Mouse (Mus musculus): Measurements from ENCODE around the gene Etfbkmt. TPM values are rescaled to one million over a fixed set of nuclear protein-coding genes. Genes with fewer than 3 reads are reported as not detected.
"Not testable (repeated sequence)": the region's sequence is repeated elsewhere in the genome, so short reads cannot be mapped to it uniquely, and the experiment has no call there.

The Etfbkmt gene
- total RNA-seq, 1 experiment: 6.8 TPM

DNA sequence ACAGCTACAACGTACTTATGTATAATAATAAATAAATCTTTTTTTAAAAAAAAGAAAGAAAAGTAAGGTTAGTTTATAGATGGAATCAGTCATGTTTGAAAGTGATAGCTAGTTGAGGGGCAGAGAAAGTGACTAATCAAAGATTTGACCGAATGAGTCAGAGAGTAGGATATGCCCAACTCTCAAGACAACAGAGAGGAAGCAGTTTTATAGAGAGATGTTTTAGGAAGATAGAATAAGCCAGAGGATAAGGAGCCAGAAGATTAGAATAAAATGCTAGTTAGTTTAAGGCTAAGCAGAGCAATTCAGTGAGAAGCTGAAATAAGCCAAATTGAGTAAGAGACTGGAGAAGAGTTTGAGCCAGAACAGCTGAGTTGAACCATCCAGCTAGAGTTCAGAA, 12.5 kb downstream of the Etfbkmt start:
- DNase-seq (ENCODE audit: low read depth, low spot score): no peak
- peaks cover 2% of the 10 kb centered on the region; the same call in 1 of the 2 replicates for H3K36me3 ChIP-seq (ENCODE audit: control insufficient read depth, insufficient read depth, low read length, poor library complexity, severe bottlenecking)
- no peak for TF ChIP-seq ZNF384 (IDR thresholded peaks at IDR 0.05; ENCODE audit: low read depth, low read length)
- TF ChIP-seq HCFC1 (IDR thresholded peaks at IDR 0.05; ENCODE audit: borderline replicate concordance, insufficient read depth, low read length): no peak
- no peak for TF ChIP-seq CHD2 (IDR thresholded peaks at IDR 0.05; ENCODE audit: low read depth, low read length)
- no peak for TF ChIP-seq MAFK (IDR thresholded peaks at IDR 0.05; ENCODE audit: insufficient read depth, low read depth, low read length)
- TF ChIP-seq ZC3H11A (IDR thresholded peaks at IDR 0.05; ENCODE audit: borderline replicate concordance, low read depth, low read length): no peak
- no peak overlapping the region for H3K4me3 ChIP-seq (ENCODE audit: insufficient read depth in 1 of 2, low read depth in 1 of 2, low read length in 2 of 2, poor library complexity in 1 of 2, severe bottlenecking in 1 of 2)
- peaks cover 0 to 9% of the 10 kb centered on the region in 2 experiments; a peak in 1 of 4 replicates for H3K4me1 ChIP-seq (ENCODE audit: control insufficient read depth in 2 of 2, insufficient read depth in 2 of 2, low read length in 2 of 2, poor library complexity in 1 of 2)
- H3K27ac ChIP-seq (ENCODE audit: insufficient read depth, low read depth, low read length, poor library complexity, severe bottlenecking): no peak overlapping the region
- in situ Hi-C loops (cut with MboI; ENCODE audit: low sequenced_read_pairs in 2 of 2, unreplicated experiment in 2 of 2): no loop called here
- H3K9me3 ChIP-seq (ENCODE audit: control insufficient read depth, insufficient read depth, low read depth, low read length): no peaks in the 10 kb centered on the region
- no peak overlapping the region for H3K9ac ChIP-seq (ENCODE audit: insufficient read depth, low read depth, low read length, poor library complexity, severe bottlenecking)

GRCm38 (mm10) chr6:149153473-149154115, 13.9 kb downstream of the Etfbkmt start:
- no peak overlapping the region for H3K9ac ChIP-seq (ENCODE audit: insufficient read depth, low read depth, low read length, poor library complexity, severe bottlenecking)
- DNase-seq (ENCODE audit: low read depth, low spot score): no peak
- H3K27ac ChIP-seq (ENCODE audit: insufficient read depth, low read depth, low read length, poor library complexity, severe bottlenecking): no peak overlapping the region
- H3K4me1 ChIP-seq (ENCODE audit: control insufficient read depth in 2 of 2, insufficient read depth in 2 of 2, low read length in 2 of 2, poor library complexity in 1 of 2): peaks cover 0 to 9% of the 10 kb centered on the region in 2 experiments; a peak in 1 of 4 replicates
- TF ChIP-seq MAFK (IDR thresholded peaks at IDR 0.05; ENCODE audit: insufficient read depth, low read depth, low read length) (no peak), CHD2 (IDR thresholded peaks at IDR 0.05; ENCODE audit: low read depth, low read length) (no peak), ZC3H11A (IDR thresholded peaks at IDR 0.05; ENCODE audit: borderline replicate concordance, low read depth, low read length) (no peak), HCFC1 (IDR thresholded peaks at IDR 0.05; ENCODE audit: borderline replicate concordance, insufficient read depth, low read length) (no peak), ZNF384 (IDR thresholded peaks at IDR 0.05; ENCODE audit: low read depth, low read length) (no peak)
- in situ Hi-C loops (cut with MboI; ENCODE audit: low sequenced_read_pairs in 2 of 2, unreplicated experiment in 2 of 2): no loop called here
- H3K9me3 ChIP-seq (ENCODE audit: control insufficient read depth, insufficient read depth, low read depth, low read length): no peaks in the 10 kb centered on the region
- no peak overlapping the region for H3K4me3 ChIP-seq (ENCODE audit: insufficient read depth in 1 of 2, low read depth in 1 of 2, low read length in 2 of 2, poor library complexity in 1 of 2, severe bottlenecking in 1 of 2)
- H3K36me3 ChIP-seq (ENCODE audit: control insufficient read depth, insufficient read depth, low read length, poor library complexity, severe bottlenecking): peaks cover 2% of the 10 kb centered on the region; the same call in 1 of the 2 replicates

DNA sequence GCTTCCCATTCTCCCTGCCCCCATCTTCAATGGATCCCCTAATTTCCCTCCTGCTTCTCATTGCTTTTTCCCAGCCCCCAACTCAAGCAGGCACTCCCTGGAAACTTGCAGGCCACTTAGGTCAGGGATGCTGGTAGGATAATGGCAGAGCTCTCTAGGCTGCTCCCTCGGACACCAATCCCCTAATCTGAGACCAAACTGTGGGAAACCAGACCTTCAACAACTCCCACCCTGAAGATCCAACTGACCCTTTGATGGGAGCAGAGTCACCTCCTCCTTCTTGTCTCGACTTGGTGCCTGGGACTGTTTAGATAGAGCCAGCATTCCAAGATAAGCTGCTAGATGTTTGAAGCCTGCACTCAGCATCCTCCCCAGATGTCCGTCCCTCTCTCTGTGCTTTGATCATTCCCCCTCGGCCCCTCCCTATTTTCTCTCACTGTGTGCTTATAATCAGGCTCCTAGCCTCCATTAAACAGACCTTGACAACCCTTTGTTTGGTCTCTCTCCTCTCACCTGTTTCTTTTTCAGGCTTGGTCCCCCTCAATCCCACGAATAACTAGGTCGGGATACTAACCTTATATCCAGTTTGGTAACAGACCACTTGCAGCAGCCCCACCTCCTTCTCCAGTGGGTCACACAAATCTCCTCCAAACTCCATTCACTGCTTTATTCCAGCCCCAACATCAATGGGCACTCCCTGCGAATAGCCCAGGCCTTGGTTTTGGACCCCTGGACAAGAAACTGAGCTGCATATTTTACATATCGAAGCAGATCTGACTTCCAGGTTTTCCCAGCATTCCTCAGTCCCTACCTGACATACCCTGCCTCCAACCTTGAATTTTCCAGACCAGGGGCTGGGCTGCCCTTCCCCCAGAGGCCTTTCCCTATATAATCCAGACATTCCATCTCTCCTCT, 14.7 kb downstream of the Etfbkmt start:
- Histone ChIP-seq H3K4me1 (ENCODE audit: control insufficient read depth in 2 of 2, insufficient read depth in 2 of 2, low read length in 2 of 2, poor library complexity in 1 of 2) (peaks cover 0 to 9% of the 10 kb centered on the region in 2 experiments; a peak in 1 of 4 replicates), H3K36me3 (ENCODE audit: control insufficient read depth, insufficient read depth, low read length, poor library complexity, severe bottlenecking) (peaks cover 2% of the 10 kb centered on the region; the same call in 1 of the 2 replicates), H3K9me3 (ENCODE audit: control insufficient read depth, insufficient read depth, low read depth, low read length) (no peaks in the 10 kb centered on the region), H3K4me3 (ENCODE audit: insufficient read depth in 1 of 2, low read depth in 1 of 2, low read length in 2 of 2, poor library complexity in 1 of 2, severe bottlenecking in 1 of 2) (no peak overlapping the region), H3K9ac (ENCODE audit: insufficient read depth, low read depth, low read length, poor library complexity, severe bottlenecking) (no peak overlapping the region), H3K27ac (ENCODE audit: insufficient read depth, low read depth, low read length, poor library complexity, severe bottlenecking) (no peak overlapping the region)
- in situ Hi-C loops (cut with MboI; ENCODE audit: low sequenced_read_pairs in 2 of 2, unreplicated experiment in 2 of 2): no loop called here
- TF ChIP-seq MAFK (IDR thresholded peaks at IDR 0.05; ENCODE audit: insufficient read depth, low read depth, low read length) (no peak), HCFC1 (IDR thresholded peaks at IDR 0.05; ENCODE audit: borderline replicate concordance, insufficient read depth, low read length) (no peak), CHD2 (IDR thresholded peaks at IDR 0.05; ENCODE audit: low read depth, low read length) (no peak), ZC3H11A (IDR thresholded peaks at IDR 0.05; ENCODE audit: borderline replicate concordance, low read depth, low read length) (no peak), ZNF384 (IDR thresholded peaks at IDR 0.05; ENCODE audit: low read depth, low read length) (no peak)
- DNase-seq (ENCODE audit: low read depth, low spot score): no peak

DNA sequence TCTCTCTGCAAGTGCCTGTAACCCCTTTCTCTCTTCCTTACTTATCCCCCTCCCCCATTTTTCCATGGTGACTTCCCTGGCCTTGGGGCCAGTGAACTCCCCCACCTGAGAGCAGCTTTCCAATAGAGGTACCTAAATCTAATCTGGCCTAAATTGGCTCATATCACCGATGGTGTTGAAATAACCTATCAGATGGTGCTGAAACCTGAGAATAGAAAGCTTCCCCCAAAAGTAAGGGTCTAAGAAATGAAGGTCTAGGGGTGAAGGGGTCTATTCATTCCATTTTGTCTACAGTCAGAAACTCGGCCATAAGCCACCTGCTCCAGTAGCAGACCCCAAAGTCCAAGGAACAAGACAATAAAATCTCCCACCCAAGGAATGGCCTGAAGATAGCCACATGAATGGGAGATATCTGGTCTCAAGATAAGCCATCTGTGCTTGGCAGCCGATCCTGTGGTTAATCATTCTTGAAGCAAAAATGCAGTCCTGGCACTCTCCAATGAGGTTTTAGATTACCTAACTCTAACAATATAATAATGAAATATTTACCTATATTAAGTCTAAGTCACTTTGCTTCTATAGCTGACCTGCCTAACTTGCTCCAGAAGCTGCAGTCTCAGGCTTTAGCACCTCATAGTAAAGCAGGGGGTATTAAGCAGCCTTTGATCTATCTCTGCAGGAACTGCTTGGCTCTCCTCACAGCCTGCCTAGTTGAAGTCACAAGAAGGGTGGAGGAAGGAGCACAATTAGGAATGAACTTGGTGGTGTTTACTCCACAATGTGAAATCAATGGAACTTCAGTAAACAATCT, 15.6 kb downstream of the Etfbkmt start:
- H3K36me3 ChIP-seq (ENCODE audit: control insufficient read depth, insufficient read depth, low read length, poor library complexity, severe bottlenecking): peaks cover 2% of the 10 kb centered on the region; the same call in 1 of the 2 replicates
- no peak for DNase-seq (ENCODE audit: low read depth, low spot score)
- H3K27ac ChIP-seq (ENCODE audit: insufficient read depth, low read depth, low read length, poor library complexity, severe bottlenecking): no peak overlapping the region
- TF ChIP-seq ZC3H11A (IDR thresholded peaks at IDR 0.05; ENCODE audit: borderline replicate concordance, low read depth, low read length): no peak
- TF ChIP-seq HCFC1 (IDR thresholded peaks at IDR 0.05; ENCODE audit: borderline replicate concordance, insufficient read depth, low read length): no peak
- no peak for TF ChIP-seq CHD2 (IDR thresholded peaks at IDR 0.05; ENCODE audit: low read depth, low read length)
- TF ChIP-seq ZNF384 (IDR thresholded peaks at IDR 0.05; ENCODE audit: low read depth, low read length): no peak
- no peak for TF ChIP-seq MAFK (IDR thresholded peaks at IDR 0.05; ENCODE audit: insufficient read depth, low read depth, low read length)
- H3K9ac ChIP-seq (ENCODE audit: insufficient read depth, low read depth, low read length, poor library complexity, severe bottlenecking): no peak overlapping the region
- peaks cover 0 to 9% of the 10 kb centered on the region in 2 experiments; a peak in 1 of 4 replicates for H3K4me1 ChIP-seq (ENCODE audit: control insufficient read depth in 2 of 2, insufficient read depth in 2 of 2, low read length in 2 of 2, poor library complexity in 1 of 2)
- no peak overlapping the region for H3K4me3 ChIP-seq (ENCODE audit: insufficient read depth in 1 of 2, low read depth in 1 of 2, low read length in 2 of 2, poor library complexity in 1 of 2, severe bottlenecking in 1 of 2)
- H3K9me3 ChIP-seq (ENCODE audit: control insufficient read depth, insufficient read depth, low read depth, low read length): no peaks in the 10 kb centered on the region
- in situ Hi-C loops (cut with MboI; ENCODE audit: low sequenced_read_pairs in 2 of 2, unreplicated experiment in 2 of 2): no loop called here

DNA sequence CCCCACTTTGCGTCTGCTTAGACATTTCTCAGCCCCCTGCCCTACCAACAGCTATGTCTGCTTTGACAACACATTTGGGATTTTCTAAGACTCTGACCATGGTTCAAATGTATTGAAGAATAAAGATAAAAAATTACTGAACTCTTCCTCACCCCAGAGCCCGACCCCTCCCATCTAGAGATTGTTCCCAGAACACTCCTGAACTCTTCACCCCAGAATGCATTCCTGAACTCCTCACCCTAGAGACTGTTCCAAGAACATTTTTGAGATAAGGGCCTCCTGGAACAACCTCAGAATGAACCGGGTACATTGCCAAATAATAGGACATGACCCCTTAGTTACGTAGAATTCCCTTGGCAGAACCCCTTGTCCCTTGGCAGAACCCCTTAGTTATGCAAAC, 27.4 kb downstream of the Etfbkmt start:
- in situ Hi-C loops (cut with MboI; ENCODE audit: low sequenced_read_pairs in 2 of 2, unreplicated experiment in 2 of 2); H3K36me3 ChIP-seq (ENCODE audit: control insufficient read depth, insufficient read depth, low read length, poor library complexity, severe bottlenecking); H3K9ac ChIP-seq (ENCODE audit: insufficient read depth, low read depth, low read length, poor library complexity, severe bottlenecking): not testable (repeated sequence)

More for the DNA sequence above, 27.4 kb downstream of the Etfbkmt start:
- not testable (repeated sequence) for H3K4me3 ChIP-seq (ENCODE audit: insufficient read depth in 1 of 2, low read depth in 1 of 2, low read length in 2 of 2, poor library complexity in 1 of 2, severe bottlenecking in 1 of 2); H3K4me1 ChIP-seq (ENCODE audit: control insufficient read depth in 2 of 2, insufficient read depth in 2 of 2, low read length in 2 of 2, poor library complexity in 1 of 2); DNase-seq (ENCODE audit: low read depth, low spot score); H3K9me3 ChIP-seq (ENCODE audit: control insufficient read depth, insufficient read depth, low read depth, low read length); H3K27ac ChIP-seq (ENCODE audit: insufficient read depth, low read depth, low read length, poor library complexity, severe bottlenecking)
